Mouse (Mus musculus) MEL (cell line): ENCODE results near the gene Tnfaip1. TPM values are rescaled to one million over a fixed set of nuclear protein-coding genes. Genes with fewer than 3 reads are reported as not detected.
A peak's percentile ranks its signal among the peaks of the same experiment; 100 is the strongest.

ENCODE experiments used
- DNase-seq: peaks from one replicate; pipeline ENCODE4 v3.0.0; 2011; ENCODE audit warnings: low read depth, low spot score
- H3K27ac ChIP-seq: 2 replicates; pipeline ENCODE4 v1.5.1; 2012; ENCODE audit warnings: low read depth, mild to moderate bottlenecking, control low read depth, low read length, moderate library complexity; ENCODE audit not compliant: control insufficient read depth
- H3K27me3 ChIP-seq, 2 experiments: fragments of 150-350 bp in 1 of 2; sonication (generic) in 1 of 2; 2 replicates each; pipeline ENCODE4 v1.6.1; 2012; ENCODE audit warnings: low read length in 2 of 2, mild to moderate bottlenecking in 2 of 2, improper control_type of control experiment in 1 of 2, moderate library complexity in 1 of 2; ENCODE audit not compliant: insufficient read depth in 2 of 2, control insufficient read depth in 1 of 2
- H3K36me3 ChIP-seq, 2 experiments: 2 replicates each; pipeline ENCODE4 v1.6.1; 2012 to 2014; ENCODE audit warnings: low read length in 2 of 2, improper control_type of control experiment in 1 of 2, inconsistent platforms in 1 of 2, mild to moderate bottlenecking in 1 of 2; ENCODE audit not compliant: insufficient read depth in 2 of 2, control insufficient read depth in 1 of 2
- H3K4me1 ChIP-seq, 2 experiments: fragments of 150-350 bp in 1 of 2; sonication (generic) in 1 of 2; 2 replicates each; pipeline ENCODE4 v1.6.1; 2012; ENCODE audit warnings: low read length in 2 of 2, improper control_type of control experiment in 1 of 2, mild to moderate bottlenecking in 1 of 2; ENCODE audit not compliant: insufficient read depth in 2 of 2, control insufficient read depth in 1 of 2
- H3K4me3 ChIP-seq, 2 experiments: fragments of 150-350 bp in 1 of 2; sonication (generic) in 1 of 2; 2 replicates each; pipeline ENCODE4 v1.5.1; 2012; ENCODE audit warnings: low read depth in 2 of 2, low read length in 2 of 2, mild to moderate bottlenecking in 2 of 2, moderate library complexity in 2 of 2, control low read depth in 1 of 2, improper control_type of control experiment in 1 of 2; ENCODE audit not compliant: control insufficient read depth in 1 of 2, insufficient read depth in 1 of 2
- H3K79me2 ChIP-seq: 2 replicates; pipeline ENCODE4 v1.6.1; 2012; ENCODE audit warnings: mild to moderate bottlenecking, low read length, moderate library complexity; ENCODE audit not compliant: control insufficient read depth, poor library complexity, insufficient read depth
- H3K9ac ChIP-seq: 2 replicates; pipeline ENCODE4 v1.6.1; 2012; ENCODE audit warnings: low read depth, mild to moderate bottlenecking, control low read depth, low read length, moderate library complexity; ENCODE audit not compliant: control insufficient read depth, poor library complexity, severe bottlenecking
- H3K9me3 ChIP-seq: fragments of 150-350 bp; sonication (generic); replicated peaks from 2 replicates; pipeline ENCODE4 v1.6.1; 2012; ENCODE audit warnings: mild to moderate bottlenecking, low read length, improper control_type of control experiment, moderate library complexity; ENCODE audit not compliant: insufficient read depth
- BHLHE40 ChIP-seq: IDR thresholded peaks from 2 replicates; pipeline ENCODE4 v1.6.1; 2012; ENCODE audit warnings: low read depth, mild to moderate bottlenecking, inconsistent platforms, low read length, improper control_type of control experiment, borderline replicate concordance
- CHD1 ChIP-seq: IDR thresholded peaks from 2 replicates; pipeline ENCODE4 v1.6.1; 2012; ENCODE audit warnings: low read depth, mild to moderate bottlenecking, inconsistent platforms, low read length, improper control_type of control experiment
- E2F4 ChIP-seq: IDR thresholded peaks from 2 replicates; pipeline ENCODE4 v1.6.1; 2011; ENCODE audit warnings: low read depth, low read length, improper control_type of control experiment, borderline replicate concordance
- ELF1 ChIP-seq: IDR thresholded peaks from 2 replicates; pipeline ENCODE4 v1.6.1; 2014; ENCODE audit warnings: low read depth, mild to moderate bottlenecking, inconsistent platforms, low read length, improper control_type of control experiment, moderate library complexity
- EP300 ChIP-seq, 2 experiments: IDR thresholded peaks; 2 replicates each; pipeline ENCODE4 v1.6.1; 2011; ENCODE audit warnings: improper control_type of control experiment in 2 of 2, low read length in 2 of 2, low read depth in 1 of 2, mild to moderate bottlenecking in 1 of 2
- ETS1 ChIP-seq: IDR thresholded peaks from 2 replicates; pipeline ENCODE4 v1.6.1; 2012; ENCODE audit warnings: low read depth, mild to moderate bottlenecking, inconsistent platforms, low read length, improper control_type of control experiment, moderate library complexity
- GATA1 ChIP-seq: IDR thresholded peaks from 2 replicates; pipeline ENCODE4 v1.6.1; 2011; ENCODE audit warnings: low read depth, low read length, improper control_type of control experiment
- HCFC1 ChIP-seq: IDR thresholded peaks from 2 replicates; pipeline ENCODE4 v1.6.1; 2012; ENCODE audit warnings: low read depth, mild to moderate bottlenecking, inconsistent platforms, low read length, improper control_type of control experiment, moderate library complexity
- JUND ChIP-seq: IDR thresholded peaks from 2 replicates; pipeline ENCODE4 v1.6.1; 2011; ENCODE audit warnings: low read depth, mild to moderate bottlenecking, improper control_type of control experiment, low read length
- MAFK ChIP-seq: IDR thresholded peaks from 2 replicates; pipeline ENCODE4 v1.6.1; 2011; ENCODE audit warnings: low read depth, mild to moderate bottlenecking, low read length, improper control_type of control experiment, borderline replicate concordance
- MAX ChIP-seq: IDR thresholded peaks from 2 replicates; pipeline ENCODE4 v1.6.1; 2011; ENCODE audit warnings: low read length, improper control_type of control experiment
- MEF2A ChIP-seq: IDR thresholded peaks from 2 replicates; pipeline ENCODE4 v1.6.1; 2014; ENCODE audit warnings: low read depth, mild to moderate bottlenecking, inconsistent platforms, low read length, improper control_type of control experiment; ENCODE audit not compliant: poor library complexity, insufficient replicate concordance, severe bottlenecking; ENCODE audit errors: extremely low read depth
- MXI1 ChIP-seq: IDR thresholded peaks from 2 replicates; pipeline ENCODE4 v1.6.1; 2011; ENCODE audit warnings: mild to moderate bottlenecking, low read depth, low read length, improper control_type of control experiment
- MYC ChIP-seq: IDR thresholded peaks from 2 replicates; pipeline ENCODE4 v1.6.1; 2011; ENCODE audit warnings: low read depth, mild to moderate bottlenecking, low read length, improper control_type of control experiment, moderate library complexity
- POLR2A ChIP-seq, 2 experiments: IDR thresholded peaks; 2 replicates each; pipeline ENCODE4 v1.6.1; 2011 to 2012; ENCODE audit warnings: low read length in 2 of 2, mild to moderate bottlenecking in 2 of 2, control low read depth in 1 of 2, improper control_type of control experiment in 1 of 2, low read depth in 1 of 2, moderate library complexity in 1 of 2; ENCODE audit not compliant: control insufficient read depth in 1 of 2, insufficient read depth in 1 of 2, poor library complexity in 1 of 2
- RCOR1 ChIP-seq: IDR thresholded peaks from 2 replicates; pipeline ENCODE4 v1.6.1; 2012; ENCODE audit warnings: low read depth, mild to moderate bottlenecking, inconsistent platforms, low read length, improper control_type of control experiment
- TCF12 ChIP-seq: IDR thresholded peaks from 2 replicates; pipeline ENCODE4 v1.6.1; 2014; ENCODE audit warnings: low read depth, mild to moderate bottlenecking, inconsistent platforms, low read length, improper control_type of control experiment, moderate library complexity
- USF2 ChIP-seq, 2 experiments: IDR thresholded peaks; 2 replicates each; pipeline ENCODE4 v1.6.1; 2011 to 2012; ENCODE audit warnings: improper control_type of control experiment in 2 of 2, low read length in 2 of 2, borderline replicate concordance in 1 of 2, inconsistent platforms in 1 of 2, low read depth in 1 of 2, mild to moderate bottlenecking in 1 of 2; ENCODE audit not compliant: insufficient read depth in 1 of 2
- ZC3H11A ChIP-seq: IDR thresholded peaks from 2 replicates; pipeline ENCODE4 v1.6.1; 2012; ENCODE audit warnings: low read depth, mild to moderate bottlenecking, inconsistent platforms, low read length, improper control_type of control experiment
- ZKSCAN1 ChIP-seq: IDR thresholded peaks from 2 replicates; pipeline ENCODE4 v1.6.1; 2012; ENCODE audit warnings: low read depth, mild to moderate bottlenecking, inconsistent platforms, low read length, improper control_type of control experiment, moderate library complexity
- ZMIZ1 ChIP-seq: IDR thresholded peaks from 2 replicates; pipeline ENCODE4 v1.6.1; 2012; ENCODE audit warnings: low read depth, mild to moderate bottlenecking, inconsistent platforms, low read length, improper control_type of control experiment, moderate library complexity
- polyA plus RNA-seq, 2 experiments: library from polyadenylated mRNA; stranded (reverse) in 1 of 2; unstranded in 1 of 2; fragments of >175 nt in 1 of 2; fragments of >200 nt in 1 of 2; gene quantifications; 2 replicates each; pipeline versions ENCODE4 v1.2.1 to v1.2.4; 2012; ENCODE audit warnings: low replicate concordance in 2 of 2, low read depth in 1 of 2; ENCODE audit not compliant: insufficient read length in 2 of 2, insufficient read depth in 1 of 2, missing spikeins in 1 of 2
- total RNA-seq: library from RNA; depleted of rRNA; stranded (reverse); fragments of 300-350 nt; gene quantifications from 2 replicates; pipeline ENCODE4 v1.2.3, GENCODE M21; 2012

Tnfaip1 gene
- total and polyA plus RNA-seq, 3 experiments, result 3.9 to 7.4 TPM; not detected in 1

DNA sequence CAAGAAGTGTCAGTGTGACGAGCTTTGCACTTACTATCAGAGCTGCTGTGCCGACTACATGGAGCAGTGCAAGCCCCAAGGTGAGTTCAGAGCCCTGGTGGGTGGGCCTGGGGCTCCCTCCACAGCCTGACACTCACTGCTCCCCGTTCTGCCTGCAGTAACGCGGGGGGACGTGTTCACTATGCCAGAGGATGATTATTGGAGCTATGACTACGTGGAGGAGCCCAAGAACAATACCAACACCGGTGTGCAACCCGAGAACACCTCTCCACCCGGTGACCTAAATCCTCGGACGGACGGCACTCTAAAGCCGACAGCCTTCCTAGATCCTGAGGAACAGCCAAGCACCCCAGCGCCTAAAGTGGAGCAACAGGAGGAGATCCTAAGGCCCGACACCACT is 36.6 kb downstream of the Tnfaip1 start:
- Histone ChIP-seq H3K79me2 (no peaks in the 10 kb centered on the region), H3K9ac (no peak overlapping the region), H3K36me3 (peaks cover 0 to 7% of the 10 kb centered on the region in 2 experiments; a peak in 1 of 4 replicates), H3K27ac (no peak overlapping the region), H3K27me3 (no peaks in the 10 kb centered on the region; a peak in 3 of 4 replicates), H3K9me3 (no peaks in the 10 kb centered on the region), H3K4me3 (no peak overlapping the region), H3K4me1 (peaks cover 0 to 26% of the 10 kb centered on the region in 2 experiments; a peak in 3 of 4 replicates)
- no peak for DNase-seq
- no peak for TF ChIP-seq USF2 (IDR thresholded peaks at IDR 0.05; ENCODE audit: borderline replicate concordance in 1 of 2, insufficient read depth in 1 of 2, low read depth in 1 of 2, low read length in 2 of 2)
- TF ChIP-seq HCFC1, result no peak
- TF ChIP-seq MAX, result no peak
- no peak for TF ChIP-seq CHD1
- TF ChIP-seq GATA1, result no peak

DNA sequence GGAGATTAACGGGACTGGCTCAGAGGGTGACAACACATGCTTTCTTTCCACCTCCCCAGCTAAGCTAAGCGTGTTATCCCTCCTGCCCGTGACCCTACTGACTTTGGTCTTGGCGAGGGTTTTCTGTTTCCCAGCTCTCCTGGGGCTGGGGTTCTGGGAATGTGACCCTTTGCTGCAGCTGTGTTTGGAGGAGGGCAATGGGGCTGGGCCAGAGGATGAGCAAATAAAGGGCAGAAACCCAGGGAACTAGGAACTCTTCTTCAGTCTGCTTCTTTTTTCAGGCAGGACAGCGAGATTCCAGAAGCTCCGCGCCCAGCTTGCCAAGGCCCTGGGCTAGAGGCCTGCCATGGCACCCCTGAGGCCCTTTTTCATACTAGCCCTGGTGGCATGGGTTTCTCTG is 37.1 kb downstream of the Tnfaip1 start, which contains the start of gene Vtn:
Gene Vtn (plus strand): TSS at position 88 of the 400 bp plus-strand sequence.
- Histone ChIP-seq H3K27ac (peak within 1 kb of the TSS; percentile 43; the same call in 1 of the 2 replicates), H3K4me3 (peak within 1 kb of the TSS; percentile 65 to 80), H3K27me3 (peaks cover 0 to under 1% of the 10 kb centered on the region in 2 experiments; a peak in 3 of 4 replicates), H3K9me3 (no peaks in the 10 kb centered on the region), H3K4me1 (peaks cover 0 to 26% of the 10 kb centered on the region in 2 experiments; a peak in 3 of 4 replicates), H3K36me3 (peaks cover 0 to 7% of the 10 kb centered on the region in 2 experiments; a peak in 1 of 4 replicates), H3K79me2 (no peaks in the 10 kb centered on the region), H3K9ac (peak within 1 kb of the TSS; percentile 69)
- no peak for DNase-seq
- TF ChIP-seq POLR2A (IDR thresholded peaks at IDR 0.05; ENCODE audit: control insufficient read depth in 1 of 2, insufficient read depth in 1 of 2, low read depth in 1 of 2, low read length in 2 of 2, poor library complexity in 1 of 2) (0 out of 4 replicates have a peak, but pooled peaks of 1 of the 2 experiments have one; percentile 27), USF2 (IDR thresholded peaks at IDR 0.05; ENCODE audit: borderline replicate concordance in 1 of 2, insufficient read depth in 1 of 2, low read depth in 1 of 2, low read length in 2 of 2) (no peak)

DNA sequence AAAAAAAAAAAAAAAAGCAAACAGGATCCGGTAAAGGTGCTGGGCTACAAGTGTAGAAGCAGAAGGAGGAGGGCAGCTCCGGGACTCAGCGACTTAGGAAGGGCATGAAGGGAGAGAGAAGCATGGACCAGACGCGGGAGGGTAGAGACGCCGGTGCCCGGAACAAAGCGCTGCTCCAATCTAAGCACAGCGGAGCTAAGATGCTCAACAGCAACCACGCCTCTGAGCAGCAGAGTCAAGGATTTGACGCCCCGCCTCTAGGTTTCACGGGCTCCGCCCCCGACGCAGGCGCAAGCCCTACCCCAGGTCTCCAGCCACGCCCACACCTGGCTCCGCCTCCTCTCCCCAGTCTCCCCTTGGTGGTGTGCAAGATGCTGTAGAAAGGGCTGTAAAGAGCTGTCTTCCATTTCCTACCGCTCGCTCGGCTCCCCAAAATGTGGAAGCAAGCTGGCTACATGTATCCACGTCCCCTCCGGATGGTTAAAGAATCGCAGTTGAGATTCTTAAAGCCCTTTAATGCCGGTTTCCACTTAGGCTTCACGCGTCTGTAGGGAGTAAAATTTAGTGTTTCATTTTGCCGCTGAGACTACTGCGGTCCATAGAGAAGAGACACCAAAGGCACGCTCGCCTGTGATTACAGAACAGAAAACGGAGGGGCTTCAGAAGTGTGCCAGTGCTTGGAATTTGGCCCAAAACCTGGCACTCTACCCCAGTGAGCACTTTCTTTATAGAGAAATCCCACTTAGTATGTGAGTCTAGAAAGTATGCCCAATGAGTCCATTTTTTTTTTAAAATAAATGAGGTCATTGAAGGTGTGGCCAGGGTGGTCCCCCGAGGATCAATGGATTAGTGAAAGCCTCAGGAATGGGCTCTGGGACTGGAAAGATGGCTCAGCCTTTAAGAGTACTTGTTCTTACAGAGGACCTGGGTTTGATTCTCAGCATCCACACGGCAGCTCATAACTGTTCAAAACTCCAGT is 38.3 kb downstream of the Tnfaip1 start, which contains the start of gene Sarm1:
Gene Sarm1 (minus strand): TSS at position 211 of the 979 bp plus-strand sequence.
- peak within 1 kb of the TSS; percentile 65 to 80 for H3K4me3 ChIP-seq
- peak; percentile 99 for DNase-seq
- peaks cover 0 to 18% of the 10 kb centered on the region in 2 experiments; a peak in 2 of 4 replicates for H3K4me1 ChIP-seq
- peak within 1 kb of the TSS; percentile 43; the same call in 1 of the 2 replicates for H3K27ac ChIP-seq
- H3K79me2 ChIP-seq, result no peaks in the 10 kb centered on the region
- H3K9ac ChIP-seq, result peak within 1 kb of the TSS; percentile 69
- H3K9me3 ChIP-seq, result no peaks in the 10 kb centered on the region
- H3K36me3 ChIP-seq, result peaks cover 0 to 7% of the 10 kb centered on the region in 2 experiments; a peak in 1 of 4 replicates
- H3K27me3 ChIP-seq, result peaks cover 0 to 1% of the 10 kb centered on the region in 2 experiments; a peak in 3 of 4 replicates
- TF ChIP-seq RCOR1 (peak; percentile 22; the same call in 1 of the 2 replicates), MXI1 (peak; percentile 70; the same call in 1 of the 2 replicates), BHLHE40 (no peak), CHD1 (no peak), ZC3H11A (no peak), HCFC1 (peak; percentile 52), MEF2A (no peak), ELF1 (no peak), ETS1 (no peak; the same call in 1 of the 2 replicates), EP300 (IDR thresholded peaks at IDR 0.05; ENCODE audit: low read depth in 1 of 2, low read length in 2 of 2) (no peak), E2F4 (no peak), ZKSCAN1 (no peak), MAX (peak; percentile 63), MYC (no peak), TCF12 (peak; percentile 63; the same call in 1 of the 2 replicates), JUND (no peak), ZMIZ1 (peak; percentile 84), MAFK (no peak)
